Mouse (Mus musculus): Measurements from ENCODE around the gene Sema6d. TPM values are rescaled to one million over a fixed set of nuclear protein-coding genes. Genes with fewer than 3 reads are reported as not detected.

The Sema6d gene
- polyA plus RNA-seq, 1 experiment from 2014 or later: 3.4 TPM

DNA sequence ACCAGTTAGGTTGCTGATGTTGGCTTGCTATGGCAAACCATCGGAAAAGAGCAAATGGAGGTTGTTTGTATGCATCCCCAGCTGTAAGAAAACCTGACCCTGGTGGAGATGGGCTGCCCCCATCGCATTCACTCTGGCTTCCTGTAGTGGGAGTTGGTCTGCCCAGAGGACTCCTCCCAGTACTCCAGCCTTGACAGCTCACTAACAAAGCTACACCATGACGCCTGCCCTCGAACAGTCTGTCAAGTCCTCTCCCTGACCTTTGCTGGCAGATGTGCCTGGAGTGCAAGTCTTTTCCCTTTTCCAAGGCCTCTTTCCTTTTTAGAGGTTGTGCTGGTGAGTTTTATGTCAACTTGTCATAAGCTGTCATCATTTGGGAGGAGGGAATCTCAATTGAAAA lies 388.8 kb downstream of the Sema6d start:
- no peaks in the 10 kb centered on the region for H3K9me3 ChIP-seq (replicated peaks)
- no peak overlapping the region for H3K27ac ChIP-seq (replicated peaks)
- no peaks in the 10 kb centered on the region for H3K36me3 ChIP-seq (replicated peaks)
- H3K4me1 ChIP-seq (replicated peaks): no peaks in the 10 kb centered on the region
- no peak overlapping the region for H3K4me2 ChIP-seq
- no peak for ATAC-seq (ENCODE audit: insufficient read depth)
- no peak overlapping the region for H3K9ac ChIP-seq
- no peak overlapping the region for H3K4me3 ChIP-seq (replicated peaks)
- no peaks in the 10 kb centered on the region for H3K27me3 ChIP-seq
- WGBS (ENCODE audit: insufficient replicate concordance): 57% methylated on average over 4 of the region's 4 CpGs

DNA sequence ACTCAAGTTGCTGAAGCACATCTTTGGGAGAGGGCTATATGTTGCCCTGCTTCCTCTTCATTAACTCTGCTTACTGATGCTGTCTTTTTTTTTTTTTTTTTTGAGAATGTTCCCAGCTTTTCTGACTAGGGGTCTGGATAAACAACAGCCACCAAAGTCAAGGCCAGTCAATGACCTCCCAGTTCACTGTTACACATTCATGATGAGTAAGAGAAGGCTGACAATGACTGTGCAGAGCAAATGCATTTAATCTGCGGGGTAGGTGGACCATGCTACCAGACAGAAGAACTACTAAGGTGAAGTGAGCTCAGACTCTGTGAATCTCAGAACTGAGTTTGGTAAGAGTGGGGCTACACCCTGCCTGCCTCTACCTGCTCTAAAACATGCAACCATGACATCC lies 396.0 kb downstream of the Sema6d start:
- Histone ChIP-seq H3K4me3 (replicated peaks) (no peak overlapping the region), H3K27ac (replicated peaks) (no peak overlapping the region), H3K9me3 (replicated peaks) (no peaks in the 10 kb centered on the region), H3K9ac (no peak overlapping the region), H3K4me1 (replicated peaks) (no peaks in the 10 kb centered on the region), H3K27me3 (no peaks in the 10 kb centered on the region), H3K36me3 (replicated peaks) (no peaks in the 10 kb centered on the region), H3K4me2 (no peak overlapping the region)
- WGBS (ENCODE audit: insufficient replicate concordance): 72% methylated on average over 1 of the region's 1 CpGs
- no peak for ATAC-seq (ENCODE audit: insufficient read depth)

DNA sequence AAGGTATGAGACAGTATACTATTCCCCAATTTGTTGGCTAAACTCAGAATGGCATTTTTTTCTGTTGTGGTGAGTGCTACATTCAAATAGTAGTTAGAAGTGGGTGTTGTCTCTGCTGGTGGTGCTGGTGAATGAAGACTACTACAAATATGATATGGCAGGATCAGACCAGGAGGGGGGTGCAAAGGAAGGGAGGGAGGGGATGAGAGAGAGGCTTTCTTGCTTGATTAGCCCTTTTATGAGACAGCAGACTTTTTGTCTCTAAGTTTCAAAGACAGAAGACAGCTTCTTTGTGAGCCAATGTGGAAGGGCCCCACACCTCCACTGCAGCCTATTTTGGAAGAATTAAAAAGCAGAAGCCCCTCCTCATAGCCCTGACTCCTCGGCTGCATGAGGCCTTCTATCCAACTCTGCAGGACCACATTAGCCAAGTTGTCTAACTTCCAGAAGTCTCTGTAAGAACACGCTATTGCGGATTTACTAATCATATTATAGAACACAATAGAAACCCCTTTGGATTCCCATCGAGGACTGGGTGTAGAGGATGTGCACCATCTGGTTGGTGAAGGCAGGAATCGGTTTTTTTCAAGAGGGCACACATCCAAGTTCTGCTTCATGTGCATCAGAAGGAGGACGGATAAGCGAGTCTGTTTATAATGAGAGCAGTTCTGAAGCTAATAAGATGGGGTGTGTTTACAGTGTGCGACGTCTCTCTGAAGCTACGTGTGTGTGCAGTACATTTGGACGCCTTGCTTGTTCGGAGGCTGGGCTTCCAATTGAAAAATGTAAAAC lies 400.4 kb downstream of the Sema6d start:
- no peak overlapping the region for H3K4me2 ChIP-seq
- no peaks in the 10 kb centered on the region for H3K27me3 ChIP-seq
- ATAC-seq (ENCODE audit: insufficient read depth): no peak
- no peaks in the 10 kb centered on the region for H3K4me1 ChIP-seq (replicated peaks)
- 72% methylated on average over 12 of the region's 12 CpGs for WGBS (ENCODE audit: insufficient replicate concordance)
- no peak overlapping the region for H3K9ac ChIP-seq
- no peaks in the 10 kb centered on the region for H3K9me3 ChIP-seq (replicated peaks)
- H3K27ac ChIP-seq (replicated peaks): no peak overlapping the region
- H3K4me3 ChIP-seq (replicated peaks): no peak overlapping the region
- no peaks in the 10 kb centered on the region for H3K36me3 ChIP-seq (replicated peaks)

DNA sequence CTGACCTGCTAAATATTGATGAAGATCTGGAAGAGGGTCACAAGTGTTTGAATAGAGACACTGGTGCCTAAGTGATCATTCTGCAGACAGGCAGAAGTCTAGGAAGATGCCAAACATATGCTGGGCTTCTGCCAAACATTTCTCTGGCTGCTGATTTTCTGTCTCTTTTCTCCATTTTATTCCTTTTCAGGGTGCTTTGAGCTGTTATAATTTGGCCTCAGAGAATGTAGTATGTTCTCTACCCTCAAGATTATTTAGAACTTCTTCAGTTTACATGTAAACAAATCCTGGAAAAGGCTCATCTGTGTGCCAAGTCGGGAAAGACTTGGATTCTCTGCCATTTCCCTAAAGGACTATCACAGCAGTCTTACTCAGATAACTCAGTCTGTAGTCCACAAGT lies 406.0 kb downstream of the Sema6d start:
- WGBS (ENCODE audit: insufficient replicate concordance): 45% methylated on average over 1 of the region's 1 CpGs
- no peaks in the 10 kb centered on the region for H3K27me3 ChIP-seq
- H3K9me3 ChIP-seq (replicated peaks): no peaks in the 10 kb centered on the region
- no peaks in the 10 kb centered on the region for H3K4me1 ChIP-seq (replicated peaks)
- H3K36me3 ChIP-seq (replicated peaks): no peaks in the 10 kb centered on the region
- no peak overlapping the region for H3K4me2 ChIP-seq
- no peak overlapping the region for H3K4me3 ChIP-seq (replicated peaks)
- no peak overlapping the region for H3K27ac ChIP-seq (replicated peaks)
- no peak for ATAC-seq (ENCODE audit: insufficient read depth)
- no peak overlapping the region for H3K9ac ChIP-seq

DNA sequence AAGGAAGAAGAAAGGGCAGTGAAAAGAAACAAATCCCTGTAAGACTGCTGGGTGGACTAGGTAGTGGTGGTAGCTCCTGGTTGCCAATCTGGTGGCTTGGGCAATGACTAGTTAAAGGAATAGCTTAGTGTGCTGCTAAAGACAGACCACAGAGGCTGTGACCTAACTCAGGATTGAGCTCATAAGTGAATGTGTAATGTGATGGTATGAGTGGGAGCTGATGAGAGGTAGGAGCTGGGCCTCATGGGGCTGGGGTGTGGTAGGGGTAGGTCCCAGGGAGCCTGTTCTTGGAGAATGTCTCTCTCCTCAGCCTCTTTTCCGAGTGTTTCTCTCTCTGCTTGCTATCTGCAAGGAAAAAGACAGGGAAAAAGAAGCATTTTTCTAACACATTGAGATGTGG lies 409.9 kb downstream of the Sema6d start:
- no peak for ATAC-seq (ENCODE audit: insufficient read depth)
- Histone ChIP-seq H3K4me2 (no peak overlapping the region), H3K36me3 (replicated peaks) (no peaks in the 10 kb centered on the region), H3K27ac (replicated peaks) (no peak overlapping the region), H3K27me3 (no peaks in the 10 kb centered on the region), H3K4me3 (replicated peaks) (no peak overlapping the region), H3K9ac (no peak overlapping the region), H3K4me1 (replicated peaks) (no peaks in the 10 kb centered on the region), H3K9me3 (replicated peaks) (no peaks in the 10 kb centered on the region)
- 20% methylated on average over 1 of the region's 1 CpGs for WGBS (ENCODE audit: insufficient replicate concordance)

DNA sequence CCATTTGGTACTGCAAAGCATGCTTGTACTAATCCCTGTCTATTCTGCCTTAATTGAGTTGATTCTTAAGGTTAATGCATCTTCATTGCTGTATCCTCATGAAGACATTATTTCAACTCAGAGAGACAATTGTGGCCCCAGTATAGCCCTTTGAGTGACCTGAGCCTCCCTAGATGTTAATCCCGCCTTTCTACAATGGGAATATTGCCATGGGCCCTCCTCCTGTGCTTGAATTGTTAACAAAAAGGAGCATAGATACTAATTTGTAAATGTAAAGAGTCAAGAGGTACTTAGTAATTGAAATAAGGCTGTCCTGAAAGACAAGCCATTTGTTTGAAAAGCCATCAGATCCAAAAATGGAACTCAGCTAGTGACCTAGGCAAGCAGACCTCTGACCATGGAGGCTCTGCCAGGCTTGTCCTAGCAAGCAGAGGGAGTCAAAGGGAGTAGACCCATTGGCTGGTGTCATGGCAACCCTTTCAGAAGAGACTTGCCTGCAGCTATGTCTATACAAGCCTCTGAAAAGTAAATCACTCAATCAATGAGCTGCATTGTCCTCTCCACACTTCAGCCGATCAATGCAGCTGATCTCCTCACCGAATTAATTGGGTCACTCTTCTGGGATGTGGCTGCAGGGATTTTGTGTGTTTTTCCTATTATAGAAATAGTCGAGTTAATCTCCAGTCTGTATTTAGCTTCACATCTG lies 416.2 kb downstream of the Sema6d start:
- Histone ChIP-seq H3K4me1 (replicated peaks) (no peaks in the 10 kb centered on the region), H3K4me2 (no peak overlapping the region), H3K9ac (no peak overlapping the region), H3K36me3 (replicated peaks) (no peaks in the 10 kb centered on the region), H3K9me3 (replicated peaks) (no peaks in the 10 kb centered on the region), H3K4me3 (replicated peaks) (no peak overlapping the region), H3K27ac (replicated peaks) (no peak overlapping the region), H3K27me3 (no peaks in the 10 kb centered on the region)
- ATAC-seq (ENCODE audit: insufficient read depth): no peak
- 44% methylated on average over 4 of the region's 4 CpGs for WGBS (ENCODE audit: insufficient replicate concordance)

DNA sequence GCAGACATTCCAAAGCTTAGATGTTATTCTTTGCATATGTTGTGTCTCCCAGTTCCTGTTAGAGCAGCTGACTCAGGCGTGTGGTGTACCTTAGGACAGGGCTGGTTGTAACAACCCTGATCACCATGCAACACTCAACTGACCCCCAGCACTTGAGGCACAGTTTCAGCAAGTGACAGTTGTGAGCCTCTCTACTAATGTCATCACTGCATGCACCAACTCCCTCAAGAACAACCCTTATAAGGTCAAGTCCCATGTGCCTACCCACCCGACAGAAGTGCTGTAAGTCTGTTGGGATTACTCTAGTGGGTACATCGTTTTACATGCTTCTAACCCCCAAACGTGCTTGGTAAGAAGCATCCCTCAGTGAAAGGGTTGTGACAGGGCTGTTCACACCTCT lies 418.0 kb downstream of the Sema6d start:
- no peak overlapping the region for H3K4me3 ChIP-seq (replicated peaks)
- no peaks in the 10 kb centered on the region for H3K36me3 ChIP-seq (replicated peaks)
- WGBS (ENCODE audit: insufficient replicate concordance): 61% methylated on average over 4 of the region's 4 CpGs
- no peaks in the 10 kb centered on the region for H3K9me3 ChIP-seq (replicated peaks)
- no peak for ATAC-seq (ENCODE audit: insufficient read depth)
- H3K4me1 ChIP-seq (replicated peaks): no peaks in the 10 kb centered on the region
- no peak overlapping the region for H3K27ac ChIP-seq (replicated peaks)
- H3K4me2 ChIP-seq: no peak overlapping the region
- no peak overlapping the region for H3K9ac ChIP-seq
- H3K27me3 ChIP-seq: no peaks in the 10 kb centered on the region

DNA sequence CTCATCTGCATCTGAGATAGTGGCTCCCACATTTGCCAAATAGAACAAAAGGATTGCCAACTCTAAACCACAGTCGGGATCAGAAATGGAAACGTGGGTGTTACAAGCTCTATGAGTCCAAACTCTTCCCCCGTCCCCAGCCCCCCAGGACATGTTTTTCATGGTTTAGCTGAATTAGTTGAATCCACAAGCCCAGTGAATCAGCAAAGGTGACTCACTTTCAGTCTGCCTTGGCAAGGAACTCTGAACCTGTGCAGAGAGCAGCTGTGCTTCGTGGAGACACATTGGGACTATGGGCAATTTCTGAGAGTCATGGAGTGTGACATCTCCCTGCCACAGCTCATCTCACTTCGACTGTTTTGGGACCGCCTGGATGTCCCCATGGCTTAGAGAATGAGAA lies 419.7 kb downstream of the Sema6d start:
- Histone ChIP-seq H3K9me3 (replicated peaks) (no peaks in the 10 kb centered on the region), H3K9ac (no peak overlapping the region), H3K36me3 (replicated peaks) (no peaks in the 10 kb centered on the region), H3K4me1 (replicated peaks) (no peaks in the 10 kb centered on the region), H3K4me3 (replicated peaks) (no peak overlapping the region), H3K27ac (replicated peaks) (no peak overlapping the region), H3K4me2 (no peak overlapping the region), H3K27me3 (no peaks in the 10 kb centered on the region)
- WGBS (ENCODE audit: insufficient replicate concordance): 60% methylated on average over 6 of the region's 6 CpGs
- ATAC-seq (ENCODE audit: insufficient read depth): no peak

DNA sequence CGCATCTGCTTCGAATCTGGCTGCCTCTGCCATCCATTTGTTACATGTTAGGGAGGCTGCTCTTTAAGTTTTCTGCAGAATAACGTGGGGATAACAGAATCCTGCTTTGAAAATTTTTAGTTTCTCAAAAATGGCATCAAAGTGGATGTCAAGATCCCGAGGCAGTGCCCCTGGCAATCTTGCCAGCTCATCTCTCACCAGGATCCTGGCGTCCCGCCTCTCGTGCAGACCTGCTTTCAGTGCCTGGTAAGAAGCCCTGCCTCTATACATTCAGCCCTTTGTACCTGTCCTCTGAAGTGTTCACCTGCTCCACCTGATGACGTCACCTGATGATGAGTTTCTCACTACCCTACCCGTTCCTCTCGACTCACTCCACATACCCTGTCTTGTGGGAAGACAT lies 422.1 kb downstream of the Sema6d start:
- Histone ChIP-seq H3K36me3 (replicated peaks) (no peaks in the 10 kb centered on the region), H3K4me2 (no peak overlapping the region), H3K9ac (no peak overlapping the region), H3K4me1 (replicated peaks) (no peaks in the 10 kb centered on the region), H3K27me3 (no peaks in the 10 kb centered on the region), H3K4me3 (replicated peaks) (no peak overlapping the region), H3K27ac (replicated peaks) (no peak overlapping the region), H3K9me3 (replicated peaks) (no peaks in the 10 kb centered on the region)
- no peak for ATAC-seq (ENCODE audit: insufficient read depth)
- WGBS (ENCODE audit: insufficient replicate concordance): 64% methylated on average over 10 of the region's 10 CpGs

DNA sequence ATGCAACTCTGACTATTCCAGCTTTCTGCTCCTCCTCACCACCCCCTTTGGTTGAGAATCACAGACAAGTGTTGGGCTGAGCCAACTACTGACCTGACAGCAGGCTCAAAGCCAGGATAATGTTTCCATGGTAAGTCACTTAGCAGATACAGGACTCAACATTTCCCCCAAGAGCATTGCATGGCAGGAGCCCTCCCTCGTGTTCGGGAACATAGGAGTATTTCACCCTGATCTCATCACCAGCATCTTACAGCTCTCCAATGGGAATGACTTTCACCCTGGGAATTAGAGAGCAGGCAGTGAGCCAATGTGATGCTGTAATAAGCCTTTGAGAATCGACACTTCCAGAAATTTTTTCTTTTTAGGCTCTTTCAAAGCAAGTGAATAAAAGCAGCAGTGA lies 432.7 kb downstream of the Sema6d start:
- ATAC-seq (ENCODE audit: insufficient read depth): no peak
- H3K4me2 ChIP-seq: no peak overlapping the region
- 65% methylated on average over 3 of the region's 3 CpGs for WGBS (ENCODE audit: insufficient replicate concordance)
- no peak overlapping the region for H3K9ac ChIP-seq
- no peaks in the 10 kb centered on the region for H3K27me3 ChIP-seq
- H3K27ac ChIP-seq (replicated peaks): no peak overlapping the region
- H3K4me3 ChIP-seq (replicated peaks): no peak overlapping the region
- no peaks in the 10 kb centered on the region for H3K4me1 ChIP-seq (replicated peaks)
- H3K9me3 ChIP-seq (replicated peaks): no peaks in the 10 kb centered on the region
- no peaks in the 10 kb centered on the region for H3K36me3 ChIP-seq (replicated peaks)

DNA sequence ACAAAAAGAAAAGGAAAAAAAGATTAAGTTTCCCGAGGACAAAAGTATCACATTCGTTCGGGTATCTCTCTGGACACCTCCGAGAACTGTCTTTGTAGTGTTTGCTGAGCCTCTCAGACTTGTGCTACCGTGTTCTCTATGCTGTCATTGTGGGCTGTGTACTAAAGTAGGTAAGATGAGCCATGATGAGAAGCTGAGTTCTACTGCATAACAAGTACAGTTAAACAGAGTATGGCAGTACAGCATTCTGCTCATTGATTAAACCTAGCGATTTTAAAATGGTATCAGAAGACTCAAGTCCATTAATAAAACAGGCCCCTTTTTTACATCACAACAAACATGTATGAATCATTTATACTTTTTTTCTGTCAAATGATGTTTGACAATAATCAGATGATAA lies 433.9 kb downstream of the Sema6d start:
- no peak overlapping the region for H3K4me3 ChIP-seq (replicated peaks)
- H3K36me3 ChIP-seq (replicated peaks): no peaks in the 10 kb centered on the region
- H3K9me3 ChIP-seq (replicated peaks): no peaks in the 10 kb centered on the region
- 80% methylated on average over 6 of the region's 6 CpGs for WGBS (ENCODE audit: insufficient replicate concordance)
- H3K27me3 ChIP-seq: no peaks in the 10 kb centered on the region
- no peaks in the 10 kb centered on the region for H3K4me1 ChIP-seq (replicated peaks)
- H3K27ac ChIP-seq (replicated peaks): no peak overlapping the region
- H3K4me2 ChIP-seq: no peak overlapping the region
- ATAC-seq (ENCODE audit: insufficient read depth): no peak
- no peak overlapping the region for H3K9ac ChIP-seq
